Mouse (Mus musculus) bone marrow macrophage, adult 2 months (primary cell): ENCODE results near the gene Slc22a22. TPM values are rescaled to one million over a fixed set of nuclear protein-coding genes. Genes with fewer than 3 reads are reported as not detected.

Experiments used
- H3K27ac ChIP-seq: 2 replicates; pipeline ENCODE4 v1.5.1; 2012; ENCODE audit warnings: low read depth, low read length; ENCODE audit not compliant: insufficient read depth
- H3K4me1 ChIP-seq: 2 replicates; pipeline ENCODE4 v1.6.1; 2012; ENCODE audit warnings: low read length; ENCODE audit not compliant: control insufficient read depth, insufficient read depth
- H3K4me3 ChIP-seq: 2 replicates; pipeline ENCODE4 v1.5.1; 2012; ENCODE audit warnings: mild to moderate bottlenecking, low read length, moderate library complexity; ENCODE audit not compliant: insufficient read depth
- CTCF ChIP-seq: IDR thresholded peaks from 2 replicates; pipeline ENCODE4 v1.5.1; 2012; ENCODE audit warnings: low read depth, mild to moderate bottlenecking, low read length, moderate library complexity
- POLR2A ChIP-seq: IDR thresholded peaks from 2 replicates; pipeline ENCODE4 v1.6.1; 2012; ENCODE audit warnings: mild to moderate bottlenecking, low read depth, low read length, borderline replicate concordance
- polyA plus RNA-seq: library from polyadenylated mRNA; stranded (reverse); fragments of >200 nt; gene quantifications from 2 replicates; pipeline ENCODE4 v1.2.4, GENCODE M21; 2012; ENCODE audit not compliant: missing spikeins, insufficient read depth, insufficient read length

The Slc22a22 gene
- polyA plus RNA-seq, 1 experiment: not detected

GRCm38 (mm10) chr15:57482509-57482908 is 5.1 kb upstream of the Slc22a22 start:
- TF ChIP-seq POLR2A: no peak
- no peak for TF ChIP-seq CTCF
- H3K4me3 ChIP-seq: no peak overlapping the region
- no peak overlapping the region for H3K27ac ChIP-seq
- no peaks in the 10 kb centered on the region for H3K4me1 ChIP-seq

- Histone ChIP-seq H3K4me1 (no peaks in the 10 kb centered on the region), H3K27ac (no peak overlapping the region), H3K4me3 (no peak overlapping the region)
- no peak for TF ChIP-seq CTCF
- no peak for TF ChIP-seq POLR2A
Measured at GRCm38 (mm10) chr15:57471648-57472047, 5.8 kb downstream of the Slc22a22 start.

DNA sequence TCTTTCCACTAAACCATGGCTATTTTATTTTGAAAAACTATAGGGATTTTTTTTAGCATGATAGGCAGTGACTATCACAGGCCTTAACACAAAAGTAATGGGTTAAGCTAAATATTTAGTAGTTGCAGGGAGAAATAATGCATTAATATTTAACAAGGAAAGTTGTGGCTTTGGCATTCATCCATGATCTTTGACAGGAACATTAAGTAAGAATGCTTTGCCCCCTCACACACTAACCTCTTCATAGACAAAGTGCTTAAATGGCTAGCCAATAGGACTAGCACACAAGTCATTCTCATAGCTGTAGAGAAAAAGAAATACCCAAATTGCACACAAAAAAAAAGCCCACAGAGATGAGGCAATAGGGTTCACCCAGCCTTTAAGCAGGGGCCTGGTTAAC is 11.4 kb downstream of the Slc22a22 start:
- Histone ChIP-seq H3K27ac (no peak overlapping the region), H3K4me1 (no peaks in the 10 kb centered on the region), H3K4me3 (no peak overlapping the region)
- TF ChIP-seq CTCF: no peak
- TF ChIP-seq POLR2A: no peak

- no peak for TF ChIP-seq POLR2A
- TF ChIP-seq CTCF: no peak
- no peak overlapping the region for H3K4me3 ChIP-seq
- H3K4me1 ChIP-seq: no peaks in the 10 kb centered on the region
- no peak overlapping the region for H3K27ac ChIP-seq
Measured at GRCm38 (mm10) chr15:57465061-57465460, 12.4 kb downstream of the Slc22a22 start.

- Histone ChIP-seq H3K27ac (no peak overlapping the region), H3K4me3 (no peak overlapping the region), H3K4me1 (no peaks in the 10 kb centered on the region)
- TF ChIP-seq CTCF (no peak), POLR2A (no peak)
Measured at GRCm38 (mm10) chr15:57464066-57464465, 13.4 kb downstream of the Slc22a22 start.

- Histone ChIP-seq H3K27ac (no peak overlapping the region), H3K4me1 (no peaks in the 10 kb centered on the region)
- TF ChIP-seq CTCF: no peak
- TF ChIP-seq POLR2A: no peak
Measured at GRCm38 (mm10) chr15:57461284-57461683, 16.1 kb downstream of the Slc22a22 start.

GRCm38 (mm10) chr15:57457374-57457773 is 20.1 kb downstream of the Slc22a22 start:
- H3K4me1 ChIP-seq: no peaks in the 10 kb centered on the region

More at GRCm38 (mm10) chr15:57461284-57461683, 16.1 kb downstream of the Slc22a22 start:
- H3K4me3 ChIP-seq: no peak overlapping the region

DNA sequence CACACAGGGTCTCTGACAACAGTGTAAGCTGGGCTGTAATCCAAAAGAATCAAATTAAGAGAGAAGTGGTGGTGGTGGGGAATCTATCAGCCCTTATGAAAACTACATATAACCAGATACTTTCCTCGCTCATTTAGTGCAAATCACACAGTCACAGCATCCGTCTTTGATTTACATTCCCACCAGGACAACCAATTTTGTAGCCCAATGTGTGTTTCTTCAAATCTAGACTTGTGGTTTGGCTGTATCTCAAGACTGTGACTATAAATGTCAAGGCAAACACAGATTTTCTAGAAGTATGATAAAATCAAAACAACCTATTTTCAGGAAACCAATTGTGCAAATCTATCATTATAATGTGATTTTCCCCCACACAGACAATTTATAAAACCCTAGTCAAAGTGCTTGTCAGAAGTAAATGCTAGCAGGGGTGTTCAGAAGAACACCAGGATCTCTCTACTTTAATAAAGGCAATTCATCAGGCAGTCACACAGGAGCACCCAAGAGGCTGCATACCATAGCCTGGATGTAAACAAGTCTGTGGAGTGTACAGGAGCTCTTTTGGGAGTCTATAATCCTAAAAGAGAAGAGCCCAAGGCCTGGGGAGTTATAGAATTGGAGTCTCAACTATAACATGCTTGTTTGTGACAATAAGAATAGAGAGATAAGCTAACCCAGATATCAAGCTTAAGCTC is 42.6 kb downstream of the Slc22a22 start:
- Histone ChIP-seq H3K4me1 (no peaks in the 10 kb centered on the region), H3K27ac (no peak overlapping the region), H3K4me3 (no peak overlapping the region)
- TF ChIP-seq POLR2A (no peak), CTCF (no peak)

More at GRCm38 (mm10) chr15:57457374-57457773, 20.1 kb downstream of the Slc22a22 start:
- Histone ChIP-seq H3K4me3 (no peak overlapping the region), H3K27ac (no peak overlapping the region)
- TF ChIP-seq POLR2A (no peak), CTCF (no peak)

DNA sequence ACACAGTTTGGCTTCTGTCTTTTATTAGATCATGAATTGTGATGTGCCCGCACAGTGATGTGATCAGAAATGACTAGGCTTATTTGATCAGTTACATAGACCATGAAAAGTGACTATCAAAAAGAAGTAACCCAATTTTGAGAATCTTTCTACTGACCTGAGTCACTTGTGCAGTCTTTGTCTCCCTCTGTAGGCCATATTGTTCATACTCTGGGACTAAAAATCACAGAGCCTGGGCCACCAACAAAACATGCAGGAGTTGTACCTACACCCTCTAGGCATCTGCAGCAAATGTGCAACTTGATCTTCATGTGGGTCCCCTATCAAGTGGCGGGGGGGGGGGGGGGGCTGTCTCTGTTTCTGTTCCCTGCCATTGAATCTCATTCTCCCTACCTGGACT is 68.9 kb downstream of the Slc22a22 start:
- Histone ChIP-seq H3K27ac (no peak overlapping the region), H3K4me3 (no peak overlapping the region), H3K4me1 (no peaks in the 10 kb centered on the region)
- TF ChIP-seq POLR2A: no peak
- no peak for TF ChIP-seq CTCF

GRCm38 (mm10) chr15:57398439-57399148 is 78.8 kb downstream of the Slc22a22 start:
- H3K4me1 ChIP-seq: no peaks in the 10 kb centered on the region

More at GRCm38 (mm10) chr15:57398439-57399148, 78.8 kb downstream of the Slc22a22 start:
- no peak for TF ChIP-seq CTCF
- no peak for TF ChIP-seq POLR2A
- Histone ChIP-seq H3K4me3 (no peak overlapping the region), H3K27ac (no peak overlapping the region)
